8 mouse cellular contexts compared by ENCODE assay signal in genomic region chr11:54067996-54068519, GRCm38 (mm10). TPM values are rescaled to one million over a fixed set of nuclear protein-coding genes. Genes with fewer than 3 reads are reported as not detected.
DNase-seq lines count a peak whose midpoint lies in the region; ATAC-seq and TF ChIP-seq lines count a peak whose summit lies in the region.

No protein-coding gene starts in this region.

- no peak for DNase-seq in heart, adult 8-10 months (ENCODE audit: low spot score)
- DNase-seq in embryonic facial prominence, embryonic 10.5 days (ENCODE audit: low spot score) = peak; percentile 47
- no peak for DNase-seq in hindbrain, postnatal 0 days (ENCODE audit: low spot score)
- no peak for DNase-seq in left cerebral cortex, adult 8-10 months (ENCODE audit: low spot score in 2 of 2)
- no peak for DNase-seq in layer of hippocampus, postnatal 36 days
- no peak for DNase-seq in adrenal gland, adult 18-20 months (ENCODE audit: low spot score in 2 of 2)

- peaks cover 69% of the 10 kb centered on the region for H3K4me1 ChIP-seq in heart, embryonic 13.5 days
- peaks cover 58% of the 10 kb centered on the region for H3K4me1 ChIP-seq in embryonic facial prominence, embryonic 10.5 days
- H3K4me1 ChIP-seq in hindbrain, postnatal 0 days (ENCODE audit: insufficient read depth, low read length) = peaks cover 6% of the 10 kb centered on the region; the same call in 1 of the 2 replicates
- H3K4me1 ChIP-seq in midbrain, embryonic 15.5 days = peaks cover 14% of the 10 kb centered on the region

- WGBS in heart, embryonic 13.5 days = 29% methylated on average over 4 of the region's 4 CpGs
- WGBS in embryonic facial prominence, embryonic 10.5 days = 25% methylated on average over 4 of the region's 4 CpGs
- 37% methylated on average over 4 of the region's 4 CpGs for WGBS in hindbrain, postnatal 0 days
- 30% methylated on average over 4 of the region's 4 CpGs for WGBS in midbrain, embryonic 15.5 days

- H3K9me3 ChIP-seq in heart, embryonic 13.5 days = no peaks in the 10 kb centered on the region
- no peaks in the 10 kb centered on the region for H3K9me3 ChIP-seq in embryonic facial prominence, embryonic 10.5 days
- no peaks in the 10 kb centered on the region for H3K9me3 ChIP-seq in hindbrain, postnatal 0 days (ENCODE audit: low read length)
- H3K9me3 ChIP-seq in midbrain, embryonic 15.5 days = no peaks in the 10 kb centered on the region

- no peak for ATAC-seq in heart, embryonic 13.5 days (ENCODE audit: extremely low read depth, insufficient number of reproducible peaks, low FRiP score, low TSS enrichment)
- ATAC-seq in hindbrain, postnatal 0 days = no peak
- ATAC-seq in midbrain, embryonic 15.5 days (replicated peaks) = peak; percentile 49

- H3K36me3 ChIP-seq in heart, embryonic 13.5 days = no peaks in the 10 kb centered on the region
- H3K36me3 ChIP-seq in embryonic facial prominence, embryonic 10.5 days (replicated peaks) = peaks cover 16% of the 10 kb centered on the region
- H3K36me3 ChIP-seq in hindbrain, postnatal 0 days (ENCODE audit: insufficient read depth, low read length) = no peaks in the 10 kb centered on the region
- no peaks in the 10 kb centered on the region for H3K36me3 ChIP-seq in midbrain, embryonic 15.5 days (replicated peaks)

- H3K27me3 ChIP-seq in heart, embryonic 13.5 days (replicated peaks) = peaks cover 91% of the 10 kb centered on the region
- peaks cover 30% of the 10 kb centered on the region for H3K27me3 ChIP-seq in embryonic facial prominence, embryonic 10.5 days (replicated peaks; ENCODE audit: low read depth, poor library complexity, severe bottlenecking)
- no peaks in the 10 kb centered on the region for H3K27me3 ChIP-seq in hindbrain, postnatal 0 days (ENCODE audit: insufficient read depth, low read length)
- no peaks in the 10 kb centered on the region for H3K27me3 ChIP-seq in midbrain, embryonic 15.5 days (replicated peaks)

- H3K27ac ChIP-seq in heart, embryonic 13.5 days (replicated peaks) = no peak overlapping the region; the same call in 1 of the 2 replicates
- H3K27ac ChIP-seq in embryonic facial prominence, embryonic 10.5 days (replicated peaks) = peak overlapping the region; percentile 90
- H3K27ac ChIP-seq in hindbrain, postnatal 0 days = peak overlapping the region; percentile 54
- H3K27ac ChIP-seq in midbrain, embryonic 15.5 days = no peak overlapping the region

- peak overlapping the region; percentile 82 for H3K9ac ChIP-seq in heart, embryonic 13.5 days
- peak overlapping the region; percentile 51; the same call in 1 of the 2 replicates for H3K9ac ChIP-seq in hindbrain, postnatal 0 days (replicated peaks; ENCODE audit: low read length)
- no peak overlapping the region for H3K9ac ChIP-seq in midbrain, embryonic 15.5 days

- no peak for TF ChIP-seq CTCF in hindbrain, postnatal 0 days (IDR thresholded peaks at IDR 0.05; ENCODE audit: low read depth)

- H3K4me3 ChIP-seq in heart, embryonic 13.5 days = peak overlapping the region; percentile 63
- peak overlapping the region; percentile 76 for H3K4me3 ChIP-seq in embryonic facial prominence, embryonic 10.5 days
- H3K4me3 ChIP-seq in hindbrain, postnatal 0 days (ENCODE audit: low read length) = peak overlapping the region; percentile 52
- peak overlapping the region; percentile 50; the same call in 1 of the 2 replicates for H3K4me3 ChIP-seq in midbrain, embryonic 15.5 days

- peak overlapping the region; percentile 94 for H3K4me2 ChIP-seq in heart, embryonic 13.5 days
- H3K4me2 ChIP-seq in hindbrain, postnatal 0 days (ENCODE audit: low read depth, low read length) = peak overlapping the region; percentile 83
- H3K4me2 ChIP-seq in midbrain, embryonic 15.5 days = peak overlapping the region; percentile 88

RNA-seq across cellular contexts. Expression of gene Pdlim4, which starts 0.8 kb away (rescaled TPM):
- polyA plus RNA-seq in heart, embryonic 13.5 days (2015; fragmentation: Nextera tagmentation; extraction: Ambion mirVana) = 9.5 and 9.7 TPM in 2 replicates
- 10 to 100 TPM; 29.1 to 39.9 (median 35.2) TPM for total RNA-seq in heart, adult 8-10 months (2022)
- 91.1 and 112 TPM in 2 replicates for polyA plus RNA-seq in embryonic facial prominence, embryonic 10.5 days (2016; fragmentation: Nextera tagmentation; extraction: Ambion mirVana)
- total RNA-seq in hindbrain, postnatal 0 days (2014; rRNA removed) = 46.1 and 51.1 TPM in 2 replicates
- polyA plus RNA-seq in hindbrain, postnatal 0 days (2015; fragmentation: Nextera tagmentation; extraction: Ambion mirVana) = 47.6 and 54.6 TPM in 2 replicates
- 22.3 and 26.8 TPM in 2 replicates for polyA plus RNA-seq in midbrain, embryonic 15.5 days (2015; fragmentation: Nextera tagmentation; extraction: Ambion mirVana)
- total RNA-seq in left cerebral cortex, adult 8-10 months (2022) = 10 to 100 TPM; 13.9 to 20.5 (median 15.7) TPM
- 10 to 100 TPM; 11.5 to 16.2 TPM for total RNA-seq in layer of hippocampus, postnatal 36 days (2021)
- total RNA-seq in adrenal gland, adult 18-20 months (2021) = 1 to 10 TPM; 7.0 to 7.6 TPM

RNA-seq across cellular contexts. Expression of gene P4ha2, which starts 31.8 kb away (rescaled TPM):
- 44.7 and 51.5 TPM in 2 replicates for polyA plus RNA-seq in heart, embryonic 13.5 days (2015; fragmentation: Nextera tagmentation; extraction: Ambion mirVana)
- total RNA-seq in heart, adult 8-10 months (2022) = 10 to 100 TPM; 57.4 to 71.1 (median 64.1) TPM
- polyA plus RNA-seq in embryonic facial prominence, embryonic 10.5 days (2016; fragmentation: Nextera tagmentation; extraction: Ambion mirVana) = 36.5 and 36.8 TPM in 2 replicates
- 6.5 and 9.7 TPM in 2 replicates for total RNA-seq in hindbrain, postnatal 0 days (2014; rRNA removed)
- 8.4 and 9.0 TPM in 2 replicates for polyA plus RNA-seq in hindbrain, postnatal 0 days (2015; fragmentation: Nextera tagmentation; extraction: Ambion mirVana)
- polyA plus RNA-seq in midbrain, embryonic 15.5 days (2015; fragmentation: Nextera tagmentation; extraction: Ambion mirVana) = 10.0 and 10.3 TPM in 2 replicates
- total RNA-seq in left cerebral cortex, adult 8-10 months (2022) = 10 to 100 TPM; 18.1 to 22.4 (median 20.0) TPM
- 10 to 100 TPM; 20.6 to 29.8 TPM for total RNA-seq in layer of hippocampus, postnatal 36 days (2021)
- 10 to 100 TPM; 40.8 to 64.8 TPM for total RNA-seq in adrenal gland, adult 18-20 months (2021)

RNA-seq across cellular contexts. Expression of gene Slc22a4, which starts 40.2 kb away (rescaled TPM):
- polyA plus RNA-seq in heart, embryonic 13.5 days (2015; fragmentation: Nextera tagmentation; extraction: Ambion mirVana) = 2.3 and 3.1 TPM in 2 replicates
- 1 to 10 TPM; 4.8 to 7.1 (median 5.4) TPM for total RNA-seq in heart, adult 8-10 months (2022)
- 0.82 and 1.1 TPM in 2 replicates for polyA plus RNA-seq in embryonic facial prominence, embryonic 10.5 days (2016; fragmentation: Nextera tagmentation; extraction: Ambion mirVana)
- total RNA-seq in hindbrain, postnatal 0 days (2014; rRNA removed) = 7.2 and 14.6 TPM in 2 replicates
- 7.2 and 8.8 TPM in 2 replicates for polyA plus RNA-seq in hindbrain, postnatal 0 days (2015; fragmentation: Nextera tagmentation; extraction: Ambion mirVana)
- 3.3 and 4.0 TPM in 2 replicates for polyA plus RNA-seq in midbrain, embryonic 15.5 days (2015; fragmentation: Nextera tagmentation; extraction: Ambion mirVana)
- total RNA-seq in left cerebral cortex, adult 8-10 months (2022) = 1 to 10 TPM; 5.4 to 8.6 (median 6.9) TPM
- total RNA-seq in layer of hippocampus, postnatal 36 days (2021) = 1 to 10 TPM; 4.2 to 6.9 TPM
- 1 to 10 TPM; 7.4 to 7.8 TPM for total RNA-seq in adrenal gland, adult 18-20 months (2021)

Comparison
In these comparisons a context has a peak if more than half of its experiments do, and no peak if none do; other contexts are left out.
1. H3K27ac ChIP-seq: peak in embryonic facial prominence, embryonic 10.5 days (single experiment) and hindbrain, postnatal 0 days (single experiment); none in heart, embryonic 13.5 days (single experiment) and midbrain, embryonic 15.5 days (single experiment).
2. Peak in every context shown above with its lines, with median percentiles within 50 percentile points of each other: H3K4me2 ChIP-seq and H3K4me3 ChIP-seq.